Mouse (Mus musculus): ENCODE data around the gene 2610318N02Rik. TPM values are rescaled to one million over a fixed set of nuclear protein-coding genes. Genes with fewer than 3 reads are reported as not detected.

The 2610318N02Rik gene
- total and polyA plus RNA-seq, 2 experiments from 2014 or later, result 4.5 to 5.3 TPM

DNA sequence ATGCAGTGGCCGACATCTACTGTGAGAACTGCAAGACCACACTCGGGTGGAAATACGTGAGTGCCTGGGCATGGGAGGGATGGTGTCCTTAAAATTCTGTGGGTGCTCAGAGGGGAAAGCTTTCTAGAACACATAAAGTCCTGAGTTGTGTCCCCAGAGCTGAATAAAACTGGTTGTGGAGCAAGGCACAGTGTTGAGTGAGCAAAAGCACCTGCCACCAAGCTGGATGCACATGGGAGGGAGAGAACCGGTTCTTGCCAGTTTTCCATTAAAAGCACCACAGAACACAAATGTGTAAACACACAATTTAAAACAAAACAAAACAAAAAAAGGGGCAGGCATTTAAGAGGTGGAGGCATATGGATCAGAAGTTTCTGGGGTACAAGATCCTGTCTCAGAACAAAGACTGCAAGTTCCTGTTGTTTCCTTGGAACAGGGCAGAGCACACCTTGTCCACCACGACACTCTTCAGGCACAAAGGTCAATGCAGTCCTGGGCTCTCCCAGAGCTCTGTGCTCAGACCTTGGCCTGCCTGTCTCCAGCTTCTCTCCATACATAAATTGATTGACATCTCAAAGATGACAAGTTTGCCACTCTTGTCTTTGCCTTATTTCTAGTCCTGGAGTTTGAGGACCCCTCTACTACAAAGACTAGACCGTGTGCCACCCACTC is 42.7 kb downstream of the 2610318N02Rik start:
- Histone ChIP-seq H3K4me2 (ENCODE audit: low read depth, low read length, poor library complexity, severe bottlenecking) (no peak overlapping the region), H3K27ac (ENCODE audit: low read depth, low read length) (no peak overlapping the region), H3K4me1 (ENCODE audit: insufficient read depth, low read length) (no peaks in the 10 kb centered on the region), H3K27me3 (ENCODE audit: insufficient read depth, low read length) (no peaks in the 10 kb centered on the region), H3K36me3 (ENCODE audit: insufficient read depth, low read length) (peaks cover 43% of the 10 kb centered on the region), H3K9me3 (ENCODE audit: low read length) (no peaks in the 10 kb centered on the region), H3K4me3 (ENCODE audit: low read depth, low read length) (no peak overlapping the region), H3K9ac (replicated peaks; ENCODE audit: low read length, poor library complexity, severe bottlenecking) (no peak overlapping the region)
- no peak for DNase-seq (ENCODE audit: low spot score)
- 92% methylated on average over 6 of the region's 6 CpGs for WGBS
- TF ChIP-seq CTCF (IDR thresholded peaks at IDR 0.05), result no peak
- no peak for ATAC-seq (ENCODE audit: low FRiP score)

DNA sequence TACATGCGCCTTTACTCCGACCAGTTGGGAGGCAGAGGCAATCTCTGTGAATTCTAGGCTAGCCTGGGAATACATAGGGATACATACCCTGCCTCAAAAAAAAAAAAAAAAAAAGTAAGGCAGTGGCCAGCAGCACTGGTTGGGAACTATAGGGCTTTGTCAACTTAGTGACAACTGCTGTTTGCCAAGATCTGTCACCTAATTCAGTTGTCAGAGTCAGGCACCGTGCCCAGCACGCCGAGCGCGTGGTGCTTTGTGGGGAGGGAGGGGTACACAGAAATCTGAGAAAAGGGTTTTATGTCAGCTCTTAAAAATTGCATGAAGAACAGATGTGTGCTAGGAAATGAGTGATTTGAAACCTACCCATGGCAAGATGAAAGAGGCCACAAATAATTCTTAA is 46.9 kb downstream of the 2610318N02Rik start:
- no peaks in the 10 kb centered on the region for H3K27me3 ChIP-seq (ENCODE audit: insufficient read depth, low read length)
- WGBS, result 73% methylated on average over 7 of the region's 7 CpGs
- no peak for TF ChIP-seq CTCF (IDR thresholded peaks at IDR 0.05)
- peaks cover 30% of the 10 kb centered on the region for H3K36me3 ChIP-seq (ENCODE audit: insufficient read depth, low read length)
- H3K4me3 ChIP-seq (ENCODE audit: low read depth, low read length), result no peak overlapping the region
- no peak overlapping the region for H3K9ac ChIP-seq (replicated peaks; ENCODE audit: low read length, poor library complexity, severe bottlenecking)
- H3K4me1 ChIP-seq (ENCODE audit: insufficient read depth, low read length), result no peaks in the 10 kb centered on the region
- no peak overlapping the region for H3K27ac ChIP-seq (ENCODE audit: low read depth, low read length)
- DNase-seq (ENCODE audit: low spot score) (no peak), ATAC-seq (ENCODE audit: low FRiP score) (no peak)
- no peaks in the 10 kb centered on the region for H3K9me3 ChIP-seq (ENCODE audit: low read length)
- no peak overlapping the region for H3K4me2 ChIP-seq (ENCODE audit: low read depth, low read length, poor library complexity, severe bottlenecking)

DNA sequence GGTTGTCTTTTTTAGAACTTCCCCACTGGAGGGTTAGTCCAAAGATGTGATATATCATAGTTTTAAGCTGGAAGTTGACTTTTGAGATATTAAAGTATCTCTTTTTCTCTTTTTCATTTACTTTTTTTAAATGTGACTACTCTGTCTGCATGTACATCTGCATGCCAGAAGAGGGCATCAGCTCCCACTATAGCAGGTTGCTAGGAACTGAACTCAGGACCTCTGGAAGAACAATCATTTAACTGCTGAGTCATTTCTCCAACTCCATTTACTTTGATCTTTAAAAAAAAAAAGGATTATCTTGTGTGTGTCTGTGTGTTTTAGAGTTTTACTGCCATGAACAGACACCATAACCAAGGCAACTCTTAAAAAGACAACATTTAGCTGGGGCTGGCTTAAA is 48.1 kb downstream of the 2610318N02Rik start:
- Histone ChIP-seq H3K4me1 (ENCODE audit: insufficient read depth, low read length) (no peaks in the 10 kb centered on the region), H3K36me3 (ENCODE audit: insufficient read depth, low read length) (peaks cover 19% of the 10 kb centered on the region)
- TF ChIP-seq CTCF (IDR thresholded peaks at IDR 0.05), result 0 out of 2 replicates have a peak, but pooled peaks have one; percentile 24

DNA sequence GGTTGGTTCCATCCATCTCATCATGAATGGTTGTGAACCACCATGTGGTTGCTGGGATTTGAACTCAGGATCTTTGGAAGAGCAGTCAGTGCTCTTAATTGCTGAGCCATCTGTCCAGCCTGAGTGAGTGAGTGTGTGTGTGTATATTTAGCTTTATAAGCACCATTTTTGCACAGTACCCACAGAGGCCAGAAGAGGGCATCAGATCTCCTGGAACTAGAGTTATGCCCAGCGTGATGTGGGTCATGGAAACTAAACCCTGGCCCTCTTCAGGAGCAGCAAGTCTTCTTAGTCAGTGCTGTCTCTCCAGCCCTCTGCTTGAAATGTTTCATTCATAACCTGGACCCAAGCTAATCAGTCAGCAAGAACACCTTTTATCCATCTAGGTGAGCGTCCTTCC is 48.7 kb downstream of the 2610318N02Rik start:
- peak; percentile 34; the same call in 1 of the 2 replicates for TF ChIP-seq CTCF (IDR thresholded peaks at IDR 0.05)

More for the DNA sequence above, 48.1 kb downstream of the 2610318N02Rik start:
- H3K9me3 ChIP-seq (ENCODE audit: low read length), result no peaks in the 10 kb centered on the region
- H3K27me3 ChIP-seq (ENCODE audit: insufficient read depth, low read length), result no peaks in the 10 kb centered on the region
- no peak overlapping the region for H3K9ac ChIP-seq (replicated peaks; ENCODE audit: low read length, poor library complexity, severe bottlenecking)
- ATAC-seq (ENCODE audit: low FRiP score) (no peak), DNase-seq (ENCODE audit: low spot score) (no peak)
- H3K27ac ChIP-seq (ENCODE audit: low read depth, low read length), result no peak overlapping the region
- no peak overlapping the region for H3K4me2 ChIP-seq (ENCODE audit: low read depth, low read length, poor library complexity, severe bottlenecking)
- no peak overlapping the region for H3K4me3 ChIP-seq (ENCODE audit: low read depth, low read length)

DNA sequence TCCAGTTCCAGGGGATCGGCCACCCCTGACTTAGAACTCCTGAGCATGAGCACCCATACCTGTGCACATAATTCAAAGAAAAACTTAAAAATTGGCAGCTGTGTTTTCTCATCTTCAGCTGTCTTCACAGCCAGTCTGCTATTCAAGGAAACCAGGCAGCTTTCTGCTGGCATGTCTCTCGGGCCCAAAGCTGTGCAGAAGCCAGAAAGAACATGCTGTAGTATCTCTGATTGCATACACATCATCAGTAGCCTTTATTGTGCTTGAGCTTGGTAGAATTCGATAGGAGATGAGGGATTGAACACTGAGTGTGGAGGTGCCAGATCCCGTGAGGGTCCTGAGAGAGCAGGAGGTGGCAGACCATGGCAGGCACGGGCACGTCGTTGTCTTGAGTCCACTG is 52.0 kb downstream of the 2610318N02Rik start:
- no peak for TF ChIP-seq CTCF (IDR thresholded peaks at IDR 0.05)
- no peak overlapping the region for H3K27ac ChIP-seq (ENCODE audit: low read depth, low read length)
- H3K9me3 ChIP-seq (ENCODE audit: low read length), result no peaks in the 10 kb centered on the region
- ATAC-seq (ENCODE audit: low FRiP score), result no peak
- no peaks in the 10 kb centered on the region for H3K4me1 ChIP-seq (ENCODE audit: insufficient read depth, low read length)
- DNase-seq (ENCODE audit: low spot score), result no peak
- no peaks in the 10 kb centered on the region for H3K27me3 ChIP-seq (ENCODE audit: insufficient read depth, low read length)
- no peak overlapping the region for H3K4me3 ChIP-seq (ENCODE audit: low read depth, low read length)
- no peak overlapping the region for H3K4me2 ChIP-seq (ENCODE audit: low read depth, low read length, poor library complexity, severe bottlenecking)
- peaks cover 12% of the 10 kb centered on the region; the same call in 1 of the 2 replicates for H3K36me3 ChIP-seq (ENCODE audit: insufficient read depth, low read length)
- no peak overlapping the region for H3K9ac ChIP-seq (replicated peaks; ENCODE audit: low read length, poor library complexity, severe bottlenecking)
- WGBS, result 92% methylated on average over 7 of the region's 7 CpGs

More for the DNA sequence above, 48.7 kb downstream of the 2610318N02Rik start:
- Histone ChIP-seq H3K4me1 (ENCODE audit: insufficient read depth, low read length) (no peaks in the 10 kb centered on the region), H3K27me3 (ENCODE audit: insufficient read depth, low read length) (no peaks in the 10 kb centered on the region), H3K9me3 (ENCODE audit: low read length) (no peaks in the 10 kb centered on the region), H3K4me2 (ENCODE audit: low read depth, low read length, poor library complexity, severe bottlenecking) (no peak overlapping the region), H3K27ac (ENCODE audit: low read depth, low read length) (no peak overlapping the region), H3K36me3 (ENCODE audit: insufficient read depth, low read length) (peaks cover 14% of the 10 kb centered on the region), H3K4me3 (ENCODE audit: low read depth, low read length) (no peak overlapping the region), H3K9ac (replicated peaks; ENCODE audit: low read length, poor library complexity, severe bottlenecking) (no peak overlapping the region)
- no peak for DNase-seq (ENCODE audit: low spot score)
- no peak for ATAC-seq (ENCODE audit: low FRiP score)
- 95% methylated on average over 2 of the region's 2 CpGs for WGBS

DNA sequence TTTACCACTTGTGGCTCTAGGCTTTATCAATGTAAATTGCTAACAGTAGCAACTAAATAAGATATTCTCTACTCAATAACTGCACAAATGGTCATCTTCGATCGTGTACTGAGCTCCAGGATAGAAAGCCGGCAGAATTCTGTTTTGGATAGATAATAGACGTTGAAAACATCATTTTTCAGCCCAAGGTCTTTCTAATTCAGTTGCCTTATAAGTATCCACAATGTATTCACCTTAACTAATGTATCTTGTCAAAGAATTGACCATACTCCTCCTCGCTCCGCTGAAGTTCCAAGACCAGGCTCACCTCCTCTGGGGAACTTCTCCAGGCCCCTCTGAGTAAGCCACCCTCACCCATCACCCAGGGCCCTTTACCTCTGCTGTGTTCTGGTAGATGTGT is 54.3 kb downstream of the 2610318N02Rik start:
- Histone ChIP-seq H3K4me2 (ENCODE audit: low read depth, low read length, poor library complexity, severe bottlenecking) (peak overlapping the region; percentile 77), H3K9ac (replicated peaks; ENCODE audit: low read length, poor library complexity, severe bottlenecking) (peak overlapping the region; percentile 85; the same call in 1 of the 2 replicates), H3K27ac (ENCODE audit: low read depth, low read length) (no peak overlapping the region), H3K4me1 (ENCODE audit: insufficient read depth, low read length) (no peaks in the 10 kb centered on the region), H3K36me3 (ENCODE audit: insufficient read depth, low read length) (peaks cover 11% of the 10 kb centered on the region; the same call in 1 of the 2 replicates), H3K27me3 (ENCODE audit: insufficient read depth, low read length) (no peaks in the 10 kb centered on the region), H3K9me3 (ENCODE audit: low read length) (no peaks in the 10 kb centered on the region), H3K4me3 (ENCODE audit: low read depth, low read length) (peak overlapping the region; percentile 89)
- ATAC-seq (ENCODE audit: low FRiP score) (no peak), DNase-seq (ENCODE audit: low spot score) (no peak)
- no peak for TF ChIP-seq CTCF (IDR thresholded peaks at IDR 0.05)
- WGBS, result 30% methylated on average over 6 of the region's 6 CpGs
